Mouse (Mus musculus): Measurements from ENCODE around the gene Jph4.

DNA sequence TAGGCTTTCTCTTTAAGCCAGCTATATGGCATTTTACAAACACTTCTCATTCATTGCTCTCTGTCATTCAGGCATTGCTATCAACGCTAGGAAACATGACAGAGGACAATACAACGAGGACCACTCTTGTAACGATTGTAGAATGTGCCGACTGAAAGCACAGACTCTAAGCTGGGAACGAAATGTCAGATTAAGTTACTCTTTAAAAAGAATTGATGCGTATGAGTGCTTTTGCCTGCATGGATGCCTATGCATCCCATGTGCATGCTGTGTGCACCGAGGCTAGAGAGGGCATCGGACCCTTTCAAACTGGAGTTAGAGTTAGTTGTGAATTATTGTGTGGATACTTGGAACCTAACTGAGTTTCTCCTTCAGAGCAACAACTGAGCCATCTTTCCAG lies 18.9 kb upstream of the Jph4 start:
- TF ChIP-seq POLR2A (IDR thresholded peaks at IDR 0.05; ENCODE audit: low read depth, low read length) (no peak), TBP (conservative IDR thresholded peaks at IDR 0.05; ENCODE audit: low read depth, low read length) (no peak), CTCF (conservative IDR thresholded peaks at IDR 0.05 in 1 of 2, IDR thresholded peaks at IDR 0.05 in 1 of 2; ENCODE audit: low read depth in 2 of 2, low read length in 2 of 2) (no peak)
